ENCODE assay signal across 21 mouse cellular contexts in the genomic region with DNA sequence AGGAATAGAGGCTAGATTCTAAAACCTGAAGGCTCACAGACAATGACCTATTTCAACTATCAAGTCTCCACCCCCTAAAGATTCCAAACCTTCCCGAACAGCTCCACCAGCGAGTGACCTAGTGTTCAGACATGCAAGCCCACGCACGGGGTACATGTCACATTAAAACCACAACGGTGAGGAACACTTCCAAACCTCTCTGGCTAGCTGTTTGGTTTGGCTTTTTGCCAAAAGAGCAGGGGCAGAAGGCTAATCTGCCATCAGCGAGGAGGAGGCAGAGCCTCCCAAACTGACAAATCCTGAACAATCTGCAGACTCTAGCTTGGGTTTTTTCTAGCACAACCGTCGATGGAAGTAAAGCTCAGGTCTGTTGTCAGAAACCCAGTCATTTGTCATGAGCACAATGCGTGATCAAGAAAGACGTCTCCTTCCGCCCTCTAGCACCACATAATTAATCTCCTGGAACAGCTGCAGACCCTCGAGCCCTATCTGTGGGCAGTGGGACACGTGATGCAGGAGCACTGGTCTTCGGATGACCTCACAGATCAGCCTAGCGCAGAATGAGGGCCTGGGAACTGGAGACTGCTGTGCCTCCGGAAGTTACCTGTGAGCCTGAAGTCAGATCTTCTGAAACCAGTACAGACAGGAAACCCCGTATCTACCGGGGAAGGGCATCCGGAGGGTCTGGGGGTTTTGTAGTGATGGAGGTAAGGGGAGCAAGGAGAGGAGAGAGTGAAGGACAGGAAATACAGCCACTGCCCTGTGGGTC.
DNase-seq lines count a peak whose midpoint lies in the region; ATAC-seq and TF ChIP-seq lines count a peak whose summit lies in the region.
"Had no signal": no experiment of that assay in that cellular context is flagged by ENCODE, and none has a peak within 500 bp of the region (broad histone marks: within the 10 kb centered on the region; RNA-seq: fewer than 3 reads in every experiment).

No protein-coding gene starts in this region.

- 0 out of 2 replicates have a peak, but pooled peaks cover 5% of the 10 kb centered on the region for H3K9me3 ChIP-seq in lung, embryonic 14.5 days (ENCODE audit: low read depth, low read length)
- peaks cover 4% of the 10 kb centered on the region; the same call in 1 of the 2 replicates for H3K9me3 ChIP-seq in hindbrain, postnatal 0 days (ENCODE audit: low read length)
- H3K9me3 ChIP-seq: embryonic facial prominence, embryonic 15.5 days; lung, embryonic 15.5 days had no signal

- peak; percentile 56; the same call in 1 of the 2 replicates for ATAC-seq in lung, embryonic 14.5 days (ENCODE audit: insufficient read depth)
- 0 out of 2 replicates have a peak, but pooled peaks have one; percentile 21 for ATAC-seq in hindbrain, postnatal 0 days
- ATAC-seq: forebrain, embryonic 14.5 days; Patski had no signal

- H3K27me3 ChIP-seq in lung, embryonic 14.5 days (ENCODE audit: insufficient read depth, low read length), result no peaks in the 10 kb centered on the region
- H3K27me3 ChIP-seq in hindbrain, postnatal 0 days (ENCODE audit: insufficient read depth, low read length), result no peaks in the 10 kb centered on the region
- H3K27me3 ChIP-seq: embryonic facial prominence, embryonic 15.5 days; limb, embryonic 12.5 days; lung, embryonic 15.5 days; neural tube, embryonic 15.5 days; Patski had no signal

- H3K4me3 ChIP-seq in lung, embryonic 14.5 days (ENCODE audit: low read depth, low read length), result no peak overlapping the region
- no peak overlapping the region for H3K4me3 ChIP-seq in hindbrain, postnatal 0 days (ENCODE audit: low read length)
- H3K4me3 ChIP-seq: embryonic facial prominence, embryonic 15.5 days; limb, embryonic 12.5 days; lung, embryonic 15.5 days; neural tube, embryonic 15.5 days had no signal

- no peak for TF ChIP-seq CTCF in lung, embryonic 14.5 days (IDR thresholded peaks at IDR 0.05; ENCODE audit: low read depth)
- TF ChIP-seq CTCF in hindbrain, postnatal 0 days (IDR thresholded peaks at IDR 0.05; ENCODE audit: low read depth), result no peak

- peak; percentile 15 for DNase-seq in embryo, embryonic 11 days
- DNase-seq in embryo, embryonic 10 days (ENCODE audit: low spot score), result no peak
- DNase-seq in lung, embryonic 14.5 days, result peak; percentile 37
- no peak for DNase-seq in lung, postnatal 4 days
- peak; percentile 17 for DNase-seq in hindbrain, postnatal 0 days (ENCODE audit: low spot score)
- DNase-seq in thymus, postnatal 36 days, result peak; percentile 19 to 27
- no peak for DNase-seq in left cerebral cortex, adult 18-20 months (ENCODE audit: low spot score in 2 of 2)
- DNase-seq in urinary bladder, postnatal 14 days (ENCODE audit: low spot score), result no peak
- DNase-seq: adrenal gland, postnatal 10 days; gastrocnemius, postnatal 25 days; heart, postnatal 10 days; kidney, adult 11 months; layer of hippocampus, adult 9-11 months; midbrain, embryonic 14.5 days; right cerebral cortex, postnatal 14 days had no signal

- no peak overlapping the region for H3K27ac ChIP-seq in lung, embryonic 14.5 days (ENCODE audit: low read depth)
- H3K27ac ChIP-seq in hindbrain, postnatal 0 days, result no peak overlapping the region
- H3K27ac ChIP-seq: embryonic facial prominence, embryonic 15.5 days; lung, embryonic 15.5 days; neural tube, embryonic 15.5 days had no signal

- no peak overlapping the region for H3K9ac ChIP-seq in lung, embryonic 14.5 days
- H3K9ac ChIP-seq in hindbrain, postnatal 0 days (replicated peaks; ENCODE audit: low read length), result no peak overlapping the region
- H3K9ac ChIP-seq: embryonic facial prominence, embryonic 15.5 days; limb, embryonic 12.5 days; lung, embryonic 15.5 days; neural tube, embryonic 15.5 days had no signal

- 0 out of 2 replicates have a peak, but pooled peaks cover 4% of the 10 kb centered on the region for H3K4me1 ChIP-seq in lung, embryonic 14.5 days (ENCODE audit: insufficient read depth)
- no peaks in the 10 kb centered on the region for H3K4me1 ChIP-seq in hindbrain, postnatal 0 days (ENCODE audit: insufficient read depth, low read length)
- H3K4me1 ChIP-seq: embryonic facial prominence, embryonic 15.5 days; lung, embryonic 15.5 days; neural tube, embryonic 15.5 days had no signal

- 34% methylated on average over 19 of the region's 19 CpGs for WGBS in lung, embryonic 14.5 days
- WGBS in hindbrain, postnatal 0 days, result 58% methylated on average over 19 of the region's 19 CpGs

- no peaks in the 10 kb centered on the region for H3K36me3 ChIP-seq in lung, embryonic 14.5 days (ENCODE audit: insufficient read depth)
- no peaks in the 10 kb centered on the region for H3K36me3 ChIP-seq in hindbrain, postnatal 0 days (ENCODE audit: insufficient read depth, low read length)
- H3K36me3 ChIP-seq: embryonic facial prominence, embryonic 15.5 days; limb, embryonic 12.5 days; lung, embryonic 15.5 days; neural tube, embryonic 15.5 days had no signal

- H3K4me2 ChIP-seq in lung, embryonic 14.5 days, result no peak overlapping the region
- H3K4me2 ChIP-seq in hindbrain, postnatal 0 days (ENCODE audit: low read depth, low read length), result no peak overlapping the region
- H3K4me2 ChIP-seq: embryonic facial prominence, embryonic 15.5 days; limb, embryonic 12.5 days; lung, embryonic 15.5 days; neural tube, embryonic 15.5 days had no signal

Comparison
In these comparisons a context has a peak if more than half of its experiments do, and no peak if none do; other contexts are left out.
1. DNase-seq: peak in embryo, embryonic 11 days (single experiment), lung, embryonic 14.5 days (single experiment), hindbrain, postnatal 0 days (single experiment) and thymus, postnatal 36 days (2 of 2); none in embryo, embryonic 10 days (single experiment), lung, postnatal 4 days (0 of 2), left cerebral cortex, adult 18-20 months (0 of 2) and urinary bladder, postnatal 14 days (single experiment).